Mouse (Mus musculus) midbrain, embryonic 12.5 days (tissue): ENCODE data around the gene Ablim2. TPM values are rescaled to one million over a fixed set of nuclear protein-coding genes. Genes with fewer than 3 reads are reported as not detected.

Source experiments
- ATAC-seq: fragments of 200-750 bp; cut with Nextera tagmentation; 2 replicates; pipeline ENCODE4 v1.8.0; 2017; ENCODE audit warnings: low read depth, moderate TSS enrichment, moderate library complexity; ENCODE audit not compliant: low FRiP score
- H3K27ac ChIP-seq: fragments of 300-500 bp; sonication (generic); replicated peaks from 2 replicates; pipeline ENCODE4 v1.5.1; 2016; ENCODE audit warnings: mild to moderate bottlenecking
- H3K27me3 ChIP-seq: fragments of 300-500 bp; sonication (generic); 2 replicates; pipeline ENCODE4 v1.6.1; 2016; ENCODE audit warnings: mild to moderate bottlenecking
- H3K36me3 ChIP-seq: fragments of 300-500 bp; sonication (generic); 2 replicates; pipeline ENCODE4 v1.6.1; 2016
- H3K4me1 ChIP-seq: fragments of 300-500 bp; sonication (generic); 2 replicates; pipeline ENCODE4 v1.6.1; 2016
- H3K4me2 ChIP-seq: fragments of 300-500 bp; sonication (generic); replicated peaks from 2 replicates; pipeline ENCODE4 v1.6.1; 2016; ENCODE audit warnings: mild to moderate bottlenecking, moderate library complexity
- H3K4me3 ChIP-seq: fragments of 300-500 bp; sonication (generic); 2 replicates; pipeline ENCODE4 v1.5.1; 2016; ENCODE audit warnings: mild to moderate bottlenecking
- H3K9ac ChIP-seq: fragments of 300-500 bp; sonication (generic); replicated peaks from 2 replicates; pipeline ENCODE4 v1.6.1; 2016; ENCODE audit warnings: mild to moderate bottlenecking, moderate library complexity
- H3K9me3 ChIP-seq: fragments of 300-500 bp; sonication (generic); 2 replicates; pipeline ENCODE4 v1.6.1; 2016; ENCODE audit warnings: mild to moderate bottlenecking
- WGBS: fragments of 180-500 bp; shearing (Covaris S2); methylation state at CpG from one replicate; pipeline ENCODE4 v1.1.7; 2016; 5-methylcytosine and 5-hydroxymethylcytosine counted together
- polyA plus RNA-seq: library from polyadenylated mRNA; unstranded; fragments of >200 nt; fragmentation: Nextera tagmentation; extraction: Ambion mirVana; gene quantifications from 2 replicates; pipeline ENCODE4 v1.2.1, GENCODE M21; 2016

Gene Ablim2
- polyA plus RNA-seq, 1 experiment from 2014 or later: 1.1 TPM

- no peaks in the 10 kb centered on the region for H3K4me1 ChIP-seq
- 74% methylated on average over 3 of the region's 3 CpGs for WGBS
- no peak overlapping the region for H3K9ac ChIP-seq
- H3K27me3 ChIP-seq: no peaks in the 10 kb centered on the region
- no peaks in the 10 kb centered on the region for H3K9me3 ChIP-seq
- ATAC-seq: no peak
- H3K4me2 ChIP-seq: no peak overlapping the region
- H3K27ac ChIP-seq: no peak overlapping the region
- H3K4me3 ChIP-seq: no peak overlapping the region
- H3K36me3 ChIP-seq: no peaks in the 10 kb centered on the region
Observed at GRCm38 (mm10) chr5:35781116-35781515, 23.4 kb downstream of the Ablim2 start.

DNA sequence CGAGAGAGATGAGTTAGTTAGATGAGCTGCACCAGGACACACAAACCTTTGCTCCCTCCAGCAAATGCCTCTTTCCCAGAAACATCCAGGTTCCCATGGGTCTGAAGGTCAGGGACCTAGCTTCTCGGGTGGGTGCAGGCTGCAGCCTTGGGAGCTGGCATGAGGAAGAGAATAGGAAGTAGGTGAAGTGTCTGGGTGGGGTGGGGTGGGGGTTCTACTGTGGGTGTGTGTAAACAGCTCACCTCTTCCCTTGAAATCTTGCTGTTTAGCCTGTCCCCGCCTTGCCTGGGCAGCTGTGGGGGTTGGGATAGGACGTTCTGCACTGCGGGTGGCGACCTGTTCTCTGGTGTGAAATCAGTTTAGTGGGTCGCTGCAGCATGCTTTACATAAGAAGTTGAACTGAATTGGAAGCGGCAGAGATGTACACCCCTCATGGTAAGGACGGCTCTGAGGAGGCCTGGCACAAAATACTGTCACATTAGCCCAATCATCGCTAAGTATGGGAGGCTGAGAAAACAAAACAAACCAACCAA lies 25.0 kb downstream of the Ablim2 start:
- 57% methylated on average over 10 of the region's 10 CpGs for WGBS
- Histone ChIP-seq H3K4me3 (no peak overlapping the region), H3K27ac (no peak overlapping the region), H3K9ac (no peak overlapping the region), H3K9me3 (no peaks in the 10 kb centered on the region), H3K4me1 (no peaks in the 10 kb centered on the region), H3K4me2 (no peak overlapping the region), H3K36me3 (no peaks in the 10 kb centered on the region), H3K27me3 (no peaks in the 10 kb centered on the region; the same call in 1 of the 2 replicates)
- ATAC-seq: no peak

- Histone ChIP-seq H3K4me1 (no peaks in the 10 kb centered on the region), H3K27me3 (no peaks in the 10 kb centered on the region; the same call in 1 of the 2 replicates), H3K9me3 (no peaks in the 10 kb centered on the region), H3K36me3 (no peaks in the 10 kb centered on the region), H3K4me2 (no peak overlapping the region), H3K9ac (no peak overlapping the region), H3K4me3 (no peak overlapping the region), H3K27ac (no peak overlapping the region)
- no peak for ATAC-seq
- 69% methylated on average over 7 of the region's 7 CpGs for WGBS
Observed at GRCm38 (mm10) chr5:35785853-35786252, 28.2 kb downstream of the Ablim2 start.

DNA sequence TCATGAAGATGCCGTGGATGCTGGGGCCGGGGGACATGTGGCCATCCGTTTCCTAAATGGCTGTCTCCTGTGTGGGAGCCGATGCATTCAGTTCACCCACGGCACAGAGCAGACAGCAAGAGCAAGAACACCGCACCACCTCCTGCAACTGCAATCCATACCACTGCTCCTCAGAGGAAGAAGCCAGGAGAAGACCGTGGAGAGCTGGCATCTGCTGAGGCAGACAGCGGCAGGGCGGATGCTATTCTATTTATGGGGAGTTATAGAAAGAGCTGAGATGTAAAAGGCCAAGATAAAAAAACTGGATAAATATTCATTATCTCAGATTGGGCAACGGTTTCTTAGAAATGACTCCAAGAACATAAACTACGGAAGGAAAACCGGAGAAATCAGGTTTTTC lies 30.2 kb downstream of the Ablim2 start:
- Histone ChIP-seq H3K27me3 (no peaks in the 10 kb centered on the region; the same call in 1 of the 2 replicates), H3K9ac (no peak overlapping the region), H3K4me2 (no peak overlapping the region), H3K36me3 (no peaks in the 10 kb centered on the region), H3K27ac (no peak overlapping the region), H3K4me3 (no peak overlapping the region), H3K9me3 (no peaks in the 10 kb centered on the region), H3K4me1 (no peaks in the 10 kb centered on the region)
- ATAC-seq: no peak
- 88% methylated on average over 12 of the region's 12 CpGs for WGBS

GRCm38 (mm10) chr5:35788719-35789118 lies 31.0 kb downstream of the Ablim2 start:
- ATAC-seq: no peak
- Histone ChIP-seq H3K9ac (no peak overlapping the region), H3K4me3 (no peak overlapping the region), H3K4me2 (no peak overlapping the region), H3K4me1 (no peaks in the 10 kb centered on the region), H3K36me3 (no peaks in the 10 kb centered on the region), H3K27ac (no peak overlapping the region), H3K27me3 (no peaks in the 10 kb centered on the region; the same call in 1 of the 2 replicates), H3K9me3 (no peaks in the 10 kb centered on the region)
- WGBS: 84% methylated on average over 6 of the region's 6 CpGs

DNA sequence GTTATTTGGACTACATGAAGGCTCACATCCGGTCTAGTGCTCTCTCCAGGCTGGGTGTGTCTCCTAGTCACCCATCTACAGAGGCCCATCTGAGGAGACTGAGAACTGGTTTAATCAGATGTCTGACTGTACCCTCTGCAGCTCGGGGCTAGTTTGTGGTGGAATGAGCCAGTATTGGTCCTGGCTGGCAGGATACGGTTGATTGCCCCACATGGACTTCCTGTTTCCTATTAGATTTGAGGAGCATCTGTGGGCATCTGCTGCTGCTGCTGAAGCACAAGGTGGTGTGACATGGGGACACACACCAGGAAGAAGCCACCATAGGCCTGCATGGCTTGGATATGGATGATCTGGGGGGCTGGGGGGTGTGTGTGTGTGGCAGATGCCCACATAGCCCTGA lies 32.0 kb downstream of the Ablim2 start:
- WGBS: 88% methylated on average over 3 of the region's 3 CpGs
- H3K27ac ChIP-seq: no peak overlapping the region
- no peak for ATAC-seq
- no peaks in the 10 kb centered on the region; the same call in 1 of the 2 replicates for H3K27me3 ChIP-seq
- no peak overlapping the region for H3K4me2 ChIP-seq
- no peak overlapping the region for H3K4me3 ChIP-seq
- H3K36me3 ChIP-seq: no peaks in the 10 kb centered on the region
- no peaks in the 10 kb centered on the region for H3K9me3 ChIP-seq
- no peak overlapping the region for H3K9ac ChIP-seq
- H3K4me1 ChIP-seq: no peaks in the 10 kb centered on the region

DNA sequence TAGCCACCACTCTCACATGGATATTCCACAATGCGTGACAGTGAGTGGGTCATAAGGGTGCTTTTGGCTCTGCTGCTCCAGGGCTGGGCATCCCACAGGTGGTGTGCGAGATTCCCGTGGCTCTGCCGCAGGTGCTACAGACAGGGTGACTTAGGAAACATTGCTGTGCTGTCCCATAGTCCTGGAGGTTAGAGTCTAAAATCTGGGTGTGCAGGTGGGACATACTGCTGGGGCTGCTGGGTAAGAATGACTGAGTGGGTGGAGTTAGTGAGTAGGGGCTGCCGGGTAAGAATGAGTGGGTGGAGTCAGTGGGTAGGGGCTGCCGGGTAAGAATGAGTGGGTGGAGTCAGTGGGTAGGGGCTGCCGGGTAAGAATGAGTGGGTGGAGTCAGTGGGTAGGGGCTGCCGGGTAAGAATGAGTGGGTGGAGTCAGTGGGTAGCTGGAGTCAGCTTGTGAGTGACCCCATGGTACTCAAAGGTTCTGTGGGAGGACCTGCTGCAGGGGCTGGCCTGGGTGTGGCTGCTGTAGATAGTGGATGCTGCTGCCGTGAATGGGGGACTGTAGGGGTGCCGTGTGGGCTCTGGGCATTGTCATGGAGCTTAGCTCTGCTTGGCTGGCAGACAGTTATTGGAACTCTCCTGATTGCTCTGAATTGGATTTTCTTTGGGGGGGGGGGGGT lies 32.8 kb downstream of the Ablim2 start:
- Histone ChIP-seq H3K27me3 (no peaks in the 10 kb centered on the region; the same call in 1 of the 2 replicates), H3K36me3 (no peaks in the 10 kb centered on the region), H3K4me2 (no peak overlapping the region), H3K4me1 (no peaks in the 10 kb centered on the region), H3K4me3 (no peak overlapping the region), H3K9ac (no peak overlapping the region), H3K27ac (no peak overlapping the region), H3K9me3 (no peaks in the 10 kb centered on the region)
- 43% methylated on average over 10 of the region's 10 CpGs for WGBS
- no peak for ATAC-seq

- no peaks in the 10 kb centered on the region; the same call in 1 of the 2 replicates for H3K27me3 ChIP-seq
- no peaks in the 10 kb centered on the region for H3K9me3 ChIP-seq
- no peak for ATAC-seq
- WGBS: 91% methylated on average over 4 of the region's 4 CpGs
- H3K36me3 ChIP-seq: no peaks in the 10 kb centered on the region
- H3K4me3 ChIP-seq: no peak overlapping the region
- no peak overlapping the region for H3K4me2 ChIP-seq
- no peaks in the 10 kb centered on the region for H3K4me1 ChIP-seq
- no peak overlapping the region for H3K27ac ChIP-seq
- no peak overlapping the region for H3K9ac ChIP-seq
Observed at GRCm38 (mm10) chr5:35793971-35794370, 36.3 kb downstream of the Ablim2 start.

GRCm38 (mm10) chr5:35794942-35795341 lies 37.3 kb downstream of the Ablim2 start:
- no peaks in the 10 kb centered on the region for H3K4me1 ChIP-seq
- H3K4me2 ChIP-seq: no peak overlapping the region
- H3K9ac ChIP-seq: no peak overlapping the region
- H3K4me3 ChIP-seq: no peak overlapping the region
- no peak overlapping the region for H3K27ac ChIP-seq
- H3K36me3 ChIP-seq: no peaks in the 10 kb centered on the region
- no peaks in the 10 kb centered on the region for H3K9me3 ChIP-seq
- H3K27me3 ChIP-seq: no peaks in the 10 kb centered on the region; the same call in 1 of the 2 replicates
- 64% methylated on average over 4 of the region's 4 CpGs for WGBS
- ATAC-seq: no peak

GRCm38 (mm10) chr5:35795481-35796048 lies 37.9 kb downstream of the Ablim2 start:
- Histone ChIP-seq H3K9ac (no peak overlapping the region), H3K4me1 (no peaks in the 10 kb centered on the region), H3K27me3 (no peaks in the 10 kb centered on the region; the same call in none of the 2 replicates), H3K27ac (no peak overlapping the region), H3K4me3 (no peak overlapping the region), H3K4me2 (no peak overlapping the region), H3K36me3 (no peaks in the 10 kb centered on the region), H3K9me3 (no peaks in the 10 kb centered on the region)
- peak; percentile 71; the same call in 1 of the 2 replicates for ATAC-seq
- 59% methylated on average over 7 of the region's 7 CpGs for WGBS

- ATAC-seq: no peak
- Histone ChIP-seq H3K4me2 (no peak overlapping the region), H3K4me1 (no peaks in the 10 kb centered on the region), H3K27me3 (no peaks in the 10 kb centered on the region; the same call in none of the 2 replicates), H3K4me3 (no peak overlapping the region), H3K9ac (no peak overlapping the region), H3K27ac (no peak overlapping the region), H3K36me3 (no peaks in the 10 kb centered on the region), H3K9me3 (no peaks in the 10 kb centered on the region)
- 74% methylated on average over 5 of the region's 5 CpGs for WGBS
Observed at GRCm38 (mm10) chr5:35796136-35796535, 38.5 kb downstream of the Ablim2 start.

GRCm38 (mm10) chr5:35799090-35799489 lies 41.4 kb downstream of the Ablim2 start:
- H3K36me3 ChIP-seq: no peaks in the 10 kb centered on the region
- no peak overlapping the region for H3K4me2 ChIP-seq
- no peak overlapping the region for H3K4me3 ChIP-seq
- no peak for ATAC-seq
- H3K9ac ChIP-seq: no peak overlapping the region
- H3K4me1 ChIP-seq: no peaks in the 10 kb centered on the region
- no peaks in the 10 kb centered on the region for H3K9me3 ChIP-seq
- H3K27ac ChIP-seq: no peak overlapping the region
- H3K27me3 ChIP-seq: no peaks in the 10 kb centered on the region; the same call in 1 of the 2 replicates
- 56% methylated on average over 5 of the region's 5 CpGs for WGBS
